Mouse (Mus musculus) retina, postnatal 7 days (tissue): ENCODE data around the gene Vmn1r237.

ENCODE experiments used
- DNase-seq: peaks from one replicate; pipeline ENCODE4 v3.0.0-alpha.2; 2012; ENCODE audit warnings: low read depth, low spot score

Vmn1r237 gene

DNA sequence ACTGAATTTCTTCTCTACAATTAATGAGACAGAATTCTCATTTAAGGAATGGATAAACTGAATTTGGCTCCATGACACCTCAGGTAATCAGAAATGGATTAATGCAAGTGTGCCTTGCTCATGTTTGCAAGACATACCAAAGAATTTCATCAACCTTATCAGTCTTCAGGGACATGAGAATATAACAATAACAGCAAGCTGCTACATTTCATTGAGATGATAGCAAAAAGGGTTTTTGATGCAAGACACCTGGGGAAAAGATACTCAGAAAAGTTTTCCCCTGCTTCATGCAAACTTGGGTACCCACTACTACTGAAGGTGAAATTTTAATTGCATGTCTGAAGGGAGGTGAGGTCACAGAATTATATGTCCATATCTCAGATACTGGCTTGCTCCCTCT, at the start of gene Vmn1r237:
Gene Vmn1r237, plus strand, starts transcription at position 301 of the 400 bp plus-strand sequence.
- no peak for DNase-seq

DNA sequence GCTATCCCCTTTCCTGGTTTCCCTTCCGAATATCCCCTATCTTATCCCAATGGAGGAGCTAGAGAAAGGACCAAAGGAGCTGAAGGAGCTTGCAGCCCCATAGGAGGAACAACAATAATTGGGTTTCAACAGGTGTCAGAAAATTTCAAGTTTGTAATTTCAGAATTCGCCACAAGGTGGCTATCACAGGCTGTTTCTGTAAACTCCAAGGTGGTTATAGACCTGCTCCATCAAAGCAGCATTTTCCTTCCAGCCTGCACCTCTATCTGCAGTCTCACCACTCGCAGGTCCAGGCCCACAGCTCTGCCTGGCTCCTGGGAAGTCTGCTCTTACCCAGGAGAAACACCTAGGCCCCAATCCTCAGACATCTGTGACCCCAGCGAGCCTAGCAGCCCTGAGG, 39.6 kb upstream of the Vmn1r237 start:
- DNase-seq = peak; percentile 41

DNA sequence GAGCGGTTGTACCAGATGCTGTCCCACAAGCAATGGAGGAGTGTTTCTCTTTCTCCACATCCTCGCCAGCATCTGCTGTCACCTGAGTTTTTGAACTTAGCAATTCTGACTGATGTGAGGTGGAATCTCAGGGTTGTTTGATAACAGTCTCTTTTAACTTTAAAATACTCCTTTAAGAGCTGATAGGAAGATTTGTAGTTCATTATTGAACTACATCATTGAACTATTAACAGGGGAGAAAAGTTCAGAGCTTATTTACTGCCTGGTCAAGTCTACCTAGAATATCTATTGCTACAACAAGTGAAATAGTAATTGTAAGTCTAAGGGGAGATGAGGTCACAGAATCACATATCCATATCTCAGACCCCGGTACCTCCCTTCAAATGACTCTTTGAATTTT, 29.0 kb upstream of the Vmn1r237 start, which contains the start of gene Vmn1r236:
Gene Vmn1r236, plus strand, starts transcription at position 301 of the 400 bp plus-strand sequence.
- DNase-seq = no peak

DNA sequence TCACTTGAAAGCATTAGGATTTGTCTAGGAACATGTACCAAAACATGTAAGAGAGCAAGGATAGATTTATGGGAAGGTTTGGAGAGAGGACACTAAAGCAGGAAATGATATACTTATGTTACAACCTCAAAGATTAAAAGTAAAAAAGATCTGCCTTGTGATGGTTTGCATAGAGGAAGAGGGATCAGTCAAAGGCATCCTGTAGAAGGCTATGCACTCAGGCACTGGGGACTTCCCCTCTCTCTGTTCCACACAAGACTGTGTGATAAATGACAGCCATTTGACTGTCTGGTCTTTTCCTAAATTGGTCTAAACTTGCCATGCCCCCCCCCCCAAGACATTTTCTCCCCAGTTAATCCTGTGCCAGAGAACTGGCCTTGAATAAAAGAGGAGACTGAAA, 27.3 kb upstream of the Vmn1r237 start:
- no peak for DNase-seq

DNA sequence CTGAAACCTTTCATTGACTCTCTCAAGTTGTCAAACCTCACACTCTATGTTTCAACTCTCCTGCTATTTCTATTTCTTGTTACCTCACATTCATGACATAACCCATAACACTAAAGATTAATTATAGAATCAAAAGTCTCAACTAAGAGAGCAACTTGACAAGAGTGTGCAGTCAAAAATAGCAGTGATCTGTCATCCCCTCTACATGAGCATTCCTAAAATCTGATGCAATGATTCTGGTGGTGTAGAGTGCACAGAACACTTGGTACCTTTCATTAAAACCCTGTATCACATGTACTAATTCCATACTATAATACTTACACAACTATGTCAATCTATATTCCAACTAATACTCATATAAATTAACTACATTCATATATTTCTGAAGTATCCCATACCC, 22.0 kb upstream of the Vmn1r237 start:
- DNase-seq = no peak
